Mouse (Mus musculus) c-Kit-negative CD71-positive TER-119-positive erythroid progenitor cells, embryonic 14.5 days (primary cell): ENCODE data around the gene Oosp3.

Experiments used
- DNase-seq: peaks from one replicate; pipeline ENCODE4 v3.0.0-alpha.2; 2013; ENCODE audit warnings: low read depth, low spot score

Oosp3 gene

DNA sequence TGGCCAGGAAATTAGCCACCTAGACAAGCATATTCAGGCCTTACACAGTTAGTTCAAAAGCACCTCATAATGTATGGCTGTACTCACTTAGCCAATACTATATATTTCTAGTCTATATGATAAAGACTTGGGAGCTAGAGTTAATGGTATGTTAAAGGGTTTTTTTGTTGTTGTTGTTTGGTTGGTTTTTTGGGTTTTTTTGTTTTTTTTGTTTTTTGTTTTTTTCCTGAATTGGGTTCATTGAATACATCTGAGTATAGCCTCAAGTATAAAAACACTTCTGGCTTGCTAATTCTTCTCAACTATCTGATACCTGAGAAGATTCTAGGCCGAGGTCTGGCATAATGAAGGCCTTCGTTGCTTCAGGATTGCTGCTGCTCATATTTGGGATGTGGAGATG lies at the start of gene Oosp3:
Oosp3 (plus strand) TSS at position 301 of the 400 bp plus-strand sequence.
- DNase-seq, result no peak

DNA sequence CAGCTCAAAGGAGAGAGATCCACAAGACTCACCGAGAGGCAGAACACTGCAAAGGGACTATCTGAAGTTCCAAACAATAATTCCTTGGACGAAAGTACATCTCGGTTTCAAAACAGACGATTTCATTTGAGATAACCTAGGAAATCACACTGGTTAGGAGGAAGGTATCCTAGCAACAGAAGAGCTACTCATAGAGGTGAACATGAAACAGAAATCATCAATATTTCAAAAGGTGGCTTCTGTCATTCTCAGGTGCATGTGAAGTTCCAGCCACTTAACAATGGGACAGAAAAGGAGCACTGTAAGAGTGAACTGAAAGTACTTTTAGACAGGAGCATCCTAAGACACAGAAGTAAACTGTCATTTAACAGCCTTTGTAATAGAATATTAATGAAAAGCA lies 47.3 kb upstream of the Oosp3 start:
- no peak for DNase-seq

DNA sequence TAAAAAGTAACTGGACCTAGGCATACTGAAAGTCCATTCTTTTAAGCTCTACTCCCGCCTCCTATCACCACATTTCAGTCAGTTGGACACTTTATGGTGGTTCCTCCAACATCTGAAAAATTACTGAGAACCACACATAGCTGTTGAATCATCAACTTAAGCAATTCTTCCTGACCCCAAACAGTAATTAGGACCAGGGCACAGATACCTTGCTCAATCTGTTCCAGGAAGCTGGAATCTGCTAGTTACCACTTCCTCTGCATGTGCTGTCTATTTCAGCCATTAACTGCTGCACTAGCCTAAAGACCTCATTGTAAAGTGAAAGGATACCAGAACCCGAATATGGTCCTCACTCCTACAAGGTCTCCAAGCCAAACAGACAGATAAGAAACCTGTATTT lies 37.7 kb upstream of the Oosp3 start:
- DNase-seq, result no peak

DNA sequence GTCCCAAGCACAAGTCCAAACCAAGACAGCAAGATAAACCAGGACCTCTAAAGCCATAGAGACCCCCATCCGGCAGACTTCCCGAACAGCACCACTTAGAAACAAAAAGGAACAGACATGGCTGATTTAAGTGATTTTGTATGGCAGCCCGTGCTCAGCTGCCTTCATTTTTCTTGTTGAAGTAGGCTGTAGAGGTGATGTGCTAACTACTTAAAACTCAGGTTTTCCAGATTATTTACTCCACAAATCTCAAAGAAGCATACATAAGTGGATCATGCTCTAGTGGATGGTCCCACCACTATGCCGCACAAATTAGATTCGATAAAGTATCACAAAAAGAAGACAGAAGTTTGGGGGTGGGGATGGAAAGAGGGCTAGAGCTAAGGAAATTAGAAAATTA lies 36.4 kb upstream of the Oosp3 start, which contains the start of gene Oosp2:
Oosp2 (minus strand) TSS at position 101 of the 400 bp plus-strand sequence.
- no peak for DNase-seq

DNA sequence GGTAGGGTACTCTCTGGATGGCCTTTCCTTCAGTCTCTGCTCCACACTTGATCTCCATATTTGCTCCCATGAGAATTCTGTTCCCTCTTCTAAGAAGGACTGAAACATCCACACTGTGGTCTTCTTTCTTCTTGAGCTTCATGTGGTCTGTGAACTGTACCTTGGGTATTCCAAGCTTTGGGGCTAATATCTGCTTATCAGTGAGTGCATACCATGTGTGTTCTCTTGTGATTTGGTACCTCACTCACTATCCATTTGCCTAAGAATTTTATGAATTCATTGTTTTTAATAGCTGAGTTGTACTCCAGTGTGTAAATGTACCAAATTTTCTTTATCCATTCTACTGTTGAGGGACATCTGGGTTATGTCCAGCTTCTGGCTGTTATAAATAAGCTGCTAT lies 35.3 kb upstream of the Oosp3 start:
- no peak for DNase-seq

DNA sequence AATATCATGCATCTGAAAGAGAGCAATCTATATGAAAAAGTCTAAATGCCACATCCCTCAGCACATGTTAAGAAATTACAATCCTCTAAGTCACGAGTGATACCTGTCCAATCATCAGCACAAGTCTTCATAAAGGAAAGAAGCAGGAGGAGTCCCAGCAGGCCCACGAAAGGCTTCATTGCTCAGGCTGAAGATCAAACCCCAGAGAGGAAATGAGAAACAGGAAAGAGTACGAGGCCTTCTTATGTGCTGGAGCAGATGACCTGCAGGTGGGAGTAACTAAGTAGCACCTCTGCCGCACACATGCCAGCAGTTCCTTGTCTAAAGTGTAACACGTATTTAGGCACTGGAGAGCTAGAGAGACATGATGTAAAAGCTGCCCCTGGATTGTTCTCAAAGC lies 6.0 kb upstream of the Oosp3 start, which contains the start of gene Oosp1:
Oosp1 (minus strand) TSS at position 312 of the 400 bp plus-strand sequence.
- no peak for DNase-seq

DNA sequence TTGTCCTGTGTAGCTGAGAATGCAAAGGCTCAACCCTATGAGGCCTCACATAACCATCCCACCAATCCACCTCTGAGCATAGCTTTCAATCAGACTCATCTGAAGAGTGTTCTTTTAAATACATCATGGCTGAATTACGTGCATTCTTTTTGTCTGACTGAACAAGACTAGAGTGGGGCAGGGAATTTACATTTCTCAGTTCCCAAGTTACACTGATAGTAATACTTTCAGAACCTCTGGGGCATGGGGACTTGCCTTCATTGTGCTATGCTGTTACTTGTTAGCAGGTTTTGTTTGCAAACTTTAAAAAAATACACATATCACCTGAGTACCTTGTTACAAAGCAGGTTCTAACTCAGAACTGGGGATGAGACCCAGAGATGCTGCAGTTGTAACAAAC lies 5.4 kb upstream of the Oosp3 start:
- DNase-seq, result no peak

DNA sequence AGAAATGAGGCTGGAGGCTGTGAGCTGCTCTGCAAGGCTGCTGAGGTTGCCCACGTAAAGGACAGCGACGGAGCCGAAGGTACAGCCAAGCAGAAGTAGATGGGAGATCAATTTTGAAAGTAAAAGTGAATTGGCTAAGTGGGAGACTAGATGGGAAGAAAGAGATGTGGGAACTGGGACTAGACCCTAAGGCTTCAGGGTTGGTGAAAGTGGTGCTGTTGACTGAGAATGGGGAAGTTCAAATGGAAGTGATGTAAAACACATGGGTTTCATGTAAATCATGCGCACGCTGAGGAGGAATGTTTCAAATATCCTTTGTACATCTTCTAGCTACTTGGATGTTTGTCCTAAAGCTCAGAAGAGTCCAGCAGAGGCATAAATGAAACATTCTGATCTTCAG lies 1.5 kb downstream of the Oosp3 start:
- no peak for DNase-seq

DNA sequence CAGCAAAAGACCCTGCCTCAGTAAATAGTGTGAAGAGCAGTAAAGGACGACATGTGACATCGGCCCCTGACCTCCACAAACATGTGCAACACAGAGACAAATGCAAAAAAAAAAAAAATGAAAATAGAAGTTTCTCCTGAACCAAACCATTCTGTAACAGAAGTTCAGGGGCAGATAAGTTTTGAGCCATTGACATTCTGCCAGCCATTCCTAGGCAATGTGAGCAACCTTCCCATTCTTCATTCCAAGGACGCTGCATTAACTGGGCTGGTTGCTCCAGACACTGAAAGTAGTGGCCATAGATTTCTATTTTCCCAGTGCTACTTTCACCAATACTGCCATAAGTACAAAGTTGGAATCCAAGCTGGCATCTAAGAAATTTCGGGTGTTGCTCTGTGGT lies 15.6 kb downstream of the Oosp3 start:
- DNase-seq, result no peak

DNA sequence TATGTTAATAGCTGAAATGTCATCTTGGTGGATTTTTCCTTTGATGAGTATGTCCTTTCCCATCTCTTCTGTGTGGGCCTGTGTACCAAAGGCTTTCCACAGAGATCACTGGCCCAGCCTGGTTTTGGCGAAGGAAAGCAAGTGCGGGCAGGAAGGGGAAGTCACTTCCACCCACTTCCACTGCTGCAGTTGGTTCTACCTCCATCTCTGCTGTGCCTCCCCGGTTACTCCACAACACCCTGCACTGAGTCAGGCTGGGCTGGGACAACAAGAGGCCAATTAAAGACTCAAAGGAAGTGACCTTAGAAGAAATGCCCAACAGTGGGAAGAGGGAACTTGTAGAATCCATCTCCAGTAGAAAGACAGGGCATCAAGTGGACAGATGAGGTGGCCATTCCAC lies 23.2 kb downstream of the Oosp3 start:
- no peak for DNase-seq

DNA sequence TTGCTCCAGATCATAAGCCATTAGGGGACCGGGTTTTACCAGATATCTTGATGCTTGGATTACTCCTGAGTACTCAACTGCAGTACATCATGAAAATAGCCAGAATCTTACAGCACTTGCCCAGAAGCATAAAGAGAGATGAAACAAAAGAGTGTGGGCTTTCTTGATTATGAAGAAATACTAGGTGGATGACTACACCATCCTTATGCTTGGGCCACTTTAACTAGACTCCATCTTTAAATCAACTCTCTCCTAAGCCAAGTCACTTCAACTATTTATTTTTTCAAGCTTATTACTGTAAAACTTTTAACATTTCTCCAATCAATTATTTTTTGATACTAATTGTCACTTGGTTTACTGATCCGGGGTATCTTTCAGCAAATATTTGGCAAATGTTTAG lies 27.0 kb downstream of the Oosp3 start:
- no peak for DNase-seq

DNA sequence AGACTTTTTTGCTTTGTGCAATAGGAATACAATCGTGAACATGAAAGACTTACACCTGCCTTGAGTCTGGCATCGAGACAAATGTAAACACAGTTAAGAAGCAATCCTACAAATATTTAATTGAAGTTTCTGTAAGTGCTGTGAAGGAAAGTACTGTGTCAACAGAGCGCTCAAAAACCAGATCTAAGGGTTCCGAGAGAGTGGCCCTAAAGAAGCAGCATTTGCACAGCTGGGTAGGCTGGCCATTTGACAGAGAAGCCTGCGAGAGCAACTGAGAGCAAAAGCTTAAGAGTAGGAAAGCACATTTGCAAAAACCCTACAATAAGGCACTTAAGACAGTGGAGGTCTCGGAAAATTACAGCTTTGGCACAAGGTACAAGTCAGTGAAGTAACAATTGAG lies 27.4 kb downstream of the Oosp3 start:
- no peak for DNase-seq

DNA sequence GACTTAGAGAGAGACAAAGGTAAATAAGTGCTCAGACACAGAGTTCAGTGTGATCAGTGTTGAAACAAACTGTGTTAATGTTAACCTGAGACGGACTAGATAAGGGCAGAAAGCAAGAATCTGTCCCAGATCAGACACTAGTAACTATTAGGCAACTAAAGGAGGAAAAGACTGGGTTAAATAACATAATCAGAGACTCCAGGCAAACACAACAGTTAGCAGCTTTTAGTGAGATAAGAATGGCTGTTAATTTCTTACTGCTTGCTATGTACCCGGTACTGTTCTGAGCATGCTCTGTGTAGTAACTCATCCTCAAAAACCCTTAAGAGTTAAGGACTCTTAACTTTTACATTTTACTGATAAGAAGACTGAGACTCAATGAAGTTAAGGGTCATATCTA lies 29.1 kb downstream of the Oosp3 start:
- DNase-seq, result no peak

DNA sequence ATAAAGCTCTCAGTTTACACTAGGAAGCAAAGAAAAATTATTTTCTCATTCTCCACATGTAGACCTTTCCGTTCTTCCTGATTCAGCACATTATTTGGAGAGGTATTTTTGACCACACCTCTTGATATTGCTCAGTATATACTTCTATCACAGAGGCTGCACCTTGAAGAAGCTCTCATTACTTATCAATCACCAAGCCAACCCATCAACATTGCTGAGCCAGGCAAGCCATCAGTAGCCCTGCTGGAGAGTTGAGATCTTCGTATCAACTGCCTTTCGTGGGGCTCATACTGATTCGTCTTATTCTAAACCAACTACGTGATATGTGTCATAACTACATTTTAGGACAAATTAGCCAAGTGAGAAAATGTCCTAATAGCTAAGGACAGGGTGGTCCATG lies 30.4 kb downstream of the Oosp3 start:
- no peak for DNase-seq

DNA sequence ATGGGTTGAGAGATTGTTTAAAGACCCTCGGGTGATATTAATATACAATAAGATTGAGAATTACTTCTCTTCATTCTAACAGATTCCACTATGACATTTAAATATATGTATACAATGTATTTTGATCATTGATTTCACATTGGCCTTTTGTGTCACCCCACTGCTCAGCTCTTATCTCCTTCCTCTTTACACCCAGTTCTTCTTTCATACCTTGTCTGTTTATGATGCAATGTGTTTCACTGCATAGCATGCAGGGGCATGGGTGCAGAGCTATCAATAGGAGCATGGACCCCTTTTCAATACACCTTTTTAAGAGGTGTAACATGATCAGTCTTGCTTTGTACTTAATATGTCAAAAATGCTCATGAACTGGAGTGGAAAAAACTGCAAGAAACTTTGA lies 33.4 kb downstream of the Oosp3 start:
- no peak for DNase-seq

DNA sequence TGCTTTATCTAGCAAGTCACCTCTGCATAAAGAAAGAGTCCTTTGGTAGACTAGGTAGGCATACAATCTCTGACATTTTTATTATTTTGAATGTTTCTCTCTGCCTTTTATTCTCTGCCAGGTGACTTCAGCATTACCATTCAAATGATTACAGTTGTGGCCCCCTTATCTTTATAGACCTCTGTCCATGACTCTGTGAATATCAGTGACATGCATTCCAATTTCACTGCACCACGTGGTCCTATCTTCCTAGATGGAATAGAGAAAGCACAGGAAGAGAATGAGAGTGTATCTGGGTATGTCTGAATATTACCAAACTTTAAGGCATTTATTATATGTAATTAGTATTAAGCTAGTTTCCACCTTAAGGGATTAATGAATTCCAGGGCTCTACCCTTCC lies 39.6 kb downstream of the Oosp3 start:
- DNase-seq, result no peak

DNA sequence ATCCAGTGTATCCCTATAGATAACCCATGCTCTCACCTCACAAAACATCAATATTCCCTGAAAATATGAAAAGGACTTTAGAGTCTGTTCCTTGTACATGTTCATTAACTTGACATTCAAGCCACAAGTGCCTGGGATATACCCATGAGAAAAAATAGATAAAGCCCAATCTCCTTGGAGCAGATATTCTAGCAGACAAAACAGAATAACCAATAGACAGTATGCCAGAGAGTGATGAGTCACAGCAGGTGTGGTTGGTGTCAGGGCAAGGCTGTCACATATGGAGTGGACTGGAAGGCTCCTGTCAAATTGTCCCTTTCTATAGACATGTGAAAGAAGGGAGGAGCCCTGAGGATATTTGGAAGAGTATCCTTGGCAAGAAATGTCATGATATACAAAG lies 48.8 kb downstream of the Oosp3 start:
- DNase-seq, result no peak

DNA sequence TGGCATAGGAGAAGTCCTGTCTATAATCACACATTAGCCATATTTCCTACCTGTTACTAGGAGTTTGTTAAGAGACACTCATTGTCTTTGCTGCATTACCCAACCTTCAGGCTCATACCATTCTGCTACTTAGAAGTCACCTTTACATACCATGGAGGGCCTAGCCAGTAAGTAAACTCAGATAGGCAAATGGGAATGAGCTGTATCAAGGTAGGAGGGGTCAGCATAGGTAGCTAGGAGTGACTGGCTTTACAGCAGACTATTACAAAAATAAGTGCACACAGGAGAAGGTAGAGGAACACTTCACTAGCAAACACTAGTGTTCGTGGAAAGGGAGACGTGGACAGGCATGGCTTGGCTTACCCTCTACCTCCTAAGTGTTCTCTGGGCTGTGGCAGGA lies 50.4 kb downstream of the Oosp3 start, which contains the start of gene Gif:
Gif (plus strand) TSS at position 257 of the 400 bp plus-strand sequence.
- DNase-seq, result no peak
